Mouse (Mus musculus) hindbrain, embryonic 11.5 days (tissue): ENCODE data around the gene Ppy. TPM values are rescaled to one million over a fixed set of nuclear protein-coding genes. Genes with fewer than 3 reads are reported as not detected.

Experiments
- ATAC-seq: fragments of 200-750 bp; cut with Nextera tagmentation; 2 replicates; pipeline ENCODE4 v1.8.0; 2017; ENCODE audit warnings: mild to moderate bottlenecking, moderate TSS enrichment, moderate library complexity; ENCODE audit not compliant: low FRiP score
- DNase-seq: peaks from one replicate; pipeline ENCODE4 v3.0.0-alpha.2; 2015; ENCODE audit warnings: low spot score
- H3K27ac ChIP-seq: fragments of 300-500 bp; sonication (generic); 2 replicates; pipeline ENCODE4 v1.5.1; 2014; ENCODE audit warnings: mild to moderate bottlenecking, low read depth, low read length
- H3K27me3 ChIP-seq: fragments of 300-500 bp; sonication (generic); 2 replicates; pipeline ENCODE4 v1.6.1; 2014; ENCODE audit warnings: mild to moderate bottlenecking, low read length, moderate library complexity, mixed read lengths; ENCODE audit not compliant: control insufficient read depth, insufficient read depth
- H3K36me3 ChIP-seq: fragments of 300-500 bp; sonication (generic); 2 replicates; pipeline ENCODE4 v1.6.1; 2014; ENCODE audit warnings: mild to moderate bottlenecking, low read length, moderate library complexity, mixed read lengths; ENCODE audit not compliant: control insufficient read depth, insufficient read depth
- H3K4me1 ChIP-seq: fragments of 300-500 bp; sonication (generic); replicated peaks from 2 replicates; pipeline ENCODE4 v1.6.1; 2014; ENCODE audit warnings: low read length, mixed read lengths; ENCODE audit not compliant: control insufficient read depth, insufficient read depth
- H3K4me2 ChIP-seq: fragments of 300-500 bp; sonication (generic); replicated peaks from 2 replicates; pipeline ENCODE4 v1.6.1; 2014; ENCODE audit warnings: mild to moderate bottlenecking, low read depth, low read length
- H3K4me3 ChIP-seq: fragments of 300-500 bp; sonication (generic); 2 replicates; pipeline ENCODE4 v1.5.1; 2014; ENCODE audit warnings: low read depth, low read length
- H3K9ac ChIP-seq: fragments of 300-500 bp; sonication (generic); 2 replicates; pipeline ENCODE4 v1.6.1; 2014; ENCODE audit warnings: low read depth, low read length
- H3K9me3 ChIP-seq: fragments of 300-500 bp; sonication (generic); 2 replicates; pipeline ENCODE4 v1.6.1; 2016; ENCODE audit warnings: low read length; ENCODE audit not compliant: control insufficient read depth
- WGBS: fragments of 180-500 bp; shearing (Covaris S2); extraction: QIAGEN DNeasy Blood & Tissue Kit; methylation state at CpG from one replicate; pipeline ENCODE4 v1.1.7; 2014; 5-methylcytosine and 5-hydroxymethylcytosine counted together
- polyA plus RNA-seq: library from polyadenylated mRNA; unstranded; fragments of >200 nt; fragmentation: Nextera tagmentation; extraction: Ambion mirVana; gene quantifications from 2 replicates; pipeline ENCODE4 v1.2.1, GENCODE M21; 2014

Gene Ppy
- polyA plus RNA-seq, 1 experiment from 2014 or later: not detected

- no peak overlapping the region for H3K9ac ChIP-seq
- H3K4me1 ChIP-seq: no peaks in the 10 kb centered on the region; the same call in 1 of the 2 replicates
- no peak for ATAC-seq
- no peaks in the 10 kb centered on the region for H3K9me3 ChIP-seq
- no peak overlapping the region for H3K27ac ChIP-seq
- peaks cover 8% of the 10 kb centered on the region for H3K27me3 ChIP-seq
- WGBS: under 1% methylated on average over 18 of the region's 18 CpGs
- DNase-seq: peak; percentile 82
- no peak overlapping the region; the same call in 1 of the 2 replicates for H3K4me3 ChIP-seq
- H3K4me2 ChIP-seq: peak overlapping the region; percentile 39
- no peaks in the 10 kb centered on the region for H3K36me3 ChIP-seq
Observed at GRCm38 (mm10) chr11:102138447-102138740, 37.3 kb upstream of the Ppy start.

- Histone ChIP-seq H3K4me2 (peak overlapping the region; percentile 39), H3K27ac (no peak overlapping the region), H3K9me3 (no peaks in the 10 kb centered on the region), H3K4me3 (no peak overlapping the region; the same call in 1 of the 2 replicates), H3K27me3 (peaks cover 7% of the 10 kb centered on the region; the same call in 1 of the 2 replicates), H3K9ac (no peak overlapping the region), H3K36me3 (no peaks in the 10 kb centered on the region), H3K4me1 (no peaks in the 10 kb centered on the region; the same call in 1 of the 2 replicates)
- ATAC-seq: no peak
- WGBS: 49% methylated on average over 13 of the region's 13 CpGs
- no peak for DNase-seq
Observed at GRCm38 (mm10) chr11:102137625-102138446, 36.7 kb upstream of the Ppy start.

GRCm38 (mm10) chr11:102134516-102134915, 33.4 kb upstream of the Ppy start:
- H3K9me3 ChIP-seq: no peaks in the 10 kb centered on the region
- H3K4me2 ChIP-seq: no peak overlapping the region
- no peak overlapping the region for H3K4me3 ChIP-seq
- 28% methylated on average over 4 of the region's 4 CpGs for WGBS
- no peaks in the 10 kb centered on the region for H3K36me3 ChIP-seq
- no peaks in the 10 kb centered on the region; the same call in 1 of the 2 replicates for H3K4me1 ChIP-seq
- DNase-seq (no peak), ATAC-seq (no peak)
- no peak overlapping the region for H3K9ac ChIP-seq
- no peak overlapping the region for H3K27ac ChIP-seq
- H3K27me3 ChIP-seq: peaks cover 7% of the 10 kb centered on the region; the same call in 1 of the 2 replicates

- Histone ChIP-seq H3K9me3 (no peaks in the 10 kb centered on the region), H3K4me2 (no peak overlapping the region), H3K4me1 (no peaks in the 10 kb centered on the region), H3K27ac (no peak overlapping the region), H3K4me3 (no peak overlapping the region), H3K27me3 (no peaks in the 10 kb centered on the region), H3K9ac (no peak overlapping the region), H3K36me3 (no peaks in the 10 kb centered on the region)
- ATAC-seq: no peak
- no peak for DNase-seq
- WGBS: 85% methylated on average over 6 of the region's 6 CpGs
Observed at GRCm38 (mm10) chr11:102117386-102117785, 16.3 kb upstream of the Ppy start.

- Histone ChIP-seq H3K27ac (no peak overlapping the region), H3K4me2 (no peak overlapping the region), H3K4me1 (no peaks in the 10 kb centered on the region), H3K27me3 (no peaks in the 10 kb centered on the region), H3K9me3 (no peaks in the 10 kb centered on the region), H3K9ac (no peak overlapping the region), H3K36me3 (no peaks in the 10 kb centered on the region), H3K4me3 (no peak overlapping the region)
- no peak for DNase-seq
- ATAC-seq: no peak
- WGBS: 80% methylated on average over 8 of the region's 8 CpGs
Observed at GRCm38 (mm10) chr11:102116241-102116640, 15.1 kb upstream of the Ppy start.

- Histone ChIP-seq H3K9ac (no peak overlapping the region), H3K9me3 (no peaks in the 10 kb centered on the region), H3K27me3 (peaks cover 24% of the 10 kb centered on the region), H3K36me3 (no peaks in the 10 kb centered on the region), H3K27ac (no peak overlapping the region), H3K4me1 (no peaks in the 10 kb centered on the region), H3K4me3 (no peak overlapping the region), H3K4me2 (no peak overlapping the region)
- DNase-seq (no peak), ATAC-seq (no peak)
- WGBS: 88% methylated on average over 5 of the region's 5 CpGs
Observed at GRCm38 (mm10) chr11:102111576-102111975, 10.5 kb upstream of the Ppy start.

- no peaks in the 10 kb centered on the region for H3K4me1 ChIP-seq
- H3K9me3 ChIP-seq: no peaks in the 10 kb centered on the region
- 12% methylated on average over 9 of the region's 9 CpGs for WGBS
- no peak within 1 kb of the TSS for H3K27ac ChIP-seq
- DNase-seq (no peak), ATAC-seq (no peak)
- H3K36me3 ChIP-seq: no peaks in the 10 kb centered on the region
- no peak within 1 kb of the TSS for H3K4me2 ChIP-seq
- no peak within 1 kb of the TSS; the same call in 1 of the 2 replicates for H3K4me3 ChIP-seq
- H3K9ac ChIP-seq: no peak within 1 kb of the TSS
- H3K27me3 ChIP-seq: peaks cover 49% of the 10 kb centered on the region
Observed at GRCm38 (mm10) chr11:102107732-102108131, 6.6 kb upstream of the Ppy start, which contains the start of gene Pyy. TSS of gene Pyy (minus strand) at chr11:102107832.

GRCm38 (mm10) chr11:102106911-102107310, 5.8 kb upstream of the Ppy start:
- no peak overlapping the region for H3K27ac ChIP-seq
- ATAC-seq (no peak), DNase-seq (no peak)
- no peak overlapping the region; the same call in 1 of the 2 replicates for H3K4me3 ChIP-seq
- no peaks in the 10 kb centered on the region for H3K36me3 ChIP-seq
- H3K4me1 ChIP-seq: no peaks in the 10 kb centered on the region
- H3K27me3 ChIP-seq: peaks cover 49% of the 10 kb centered on the region
- H3K9ac ChIP-seq: no peak overlapping the region
- 3% methylated on average over 21 of the region's 21 CpGs for WGBS
- no peak overlapping the region for H3K4me2 ChIP-seq
- no peaks in the 10 kb centered on the region for H3K9me3 ChIP-seq
